Mouse (Mus musculus): ENCODE measurements around the gene Gas7. TPM values are rescaled to one million over a fixed set of nuclear protein-coding genes. Genes with fewer than 3 reads are reported as not detected.

The Gas7 gene
- polyA plus RNA-seq, 1 experiment from 2014 or later: 19.4 TPM

DNA sequence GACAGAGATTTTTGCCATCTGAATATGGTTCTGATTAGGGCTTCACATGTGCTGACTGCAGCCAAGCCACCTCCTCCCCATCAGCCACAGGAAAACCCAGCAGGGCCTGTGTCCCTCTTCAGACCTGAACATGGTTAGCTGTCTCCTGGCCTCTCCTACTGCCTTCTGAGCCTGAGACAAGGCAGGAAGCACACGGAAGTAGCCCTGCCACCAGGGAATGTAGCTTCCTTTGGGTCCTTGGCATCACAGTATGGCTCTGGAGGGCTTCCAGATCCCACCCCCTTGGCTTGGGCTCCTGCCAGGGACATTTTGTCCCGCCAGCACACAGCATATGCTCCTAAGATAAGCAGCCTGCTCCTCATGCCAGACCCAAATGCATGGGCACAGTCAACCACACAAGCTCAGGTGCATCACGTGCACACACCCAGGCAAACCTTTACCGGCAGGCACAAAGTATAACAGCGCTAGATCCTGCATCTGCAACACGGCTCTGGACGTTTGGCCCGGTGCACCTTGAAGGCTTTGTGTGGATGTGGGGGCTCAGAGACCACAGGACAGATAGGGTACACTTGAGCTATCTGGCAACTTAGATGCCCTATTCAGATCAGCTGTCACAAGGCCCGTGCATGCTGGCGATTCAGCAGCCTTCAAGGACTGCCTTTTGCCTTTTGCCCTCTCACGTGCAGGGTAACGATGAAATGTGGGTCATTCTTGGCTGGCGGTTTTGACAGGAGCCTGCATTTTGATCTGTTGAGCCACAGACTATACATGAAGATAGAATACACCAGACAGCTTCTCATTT lies 212.5 kb downstream of the Gas7 start:
- peaks cover 12% of the 10 kb centered on the region for H3K4me1 ChIP-seq (ENCODE audit: control insufficient read depth, insufficient read depth, low read length)
- no peak overlapping the region for H3K9ac ChIP-seq (ENCODE audit: low read depth, low read length)
- ATAC-seq (ENCODE audit: low read depth) (no peak), DNase-seq (ENCODE audit: low spot score) (no peak)
- no peak overlapping the region for H3K4me3 ChIP-seq (ENCODE audit: low read depth, low read length)
- H3K9me3 ChIP-seq (ENCODE audit: control insufficient read depth, low read length): no peaks in the 10 kb centered on the region
- 0 out of 2 replicates have a peak overlapping the region, but pooled peaks have one; percentile 33 for H3K27ac ChIP-seq (replicated peaks; ENCODE audit: low read depth, low read length)
- no peaks in the 10 kb centered on the region for H3K36me3 ChIP-seq (ENCODE audit: control insufficient read depth, insufficient read depth, low read length)
- WGBS: 75% methylated on average over 13 of the region's 13 CpGs
- no peaks in the 10 kb centered on the region for H3K27me3 ChIP-seq (replicated peaks; ENCODE audit: control insufficient read depth, insufficient read depth, low read length)
- H3K4me2 ChIP-seq (ENCODE audit: low read depth, low read length): no peak overlapping the region

DNA sequence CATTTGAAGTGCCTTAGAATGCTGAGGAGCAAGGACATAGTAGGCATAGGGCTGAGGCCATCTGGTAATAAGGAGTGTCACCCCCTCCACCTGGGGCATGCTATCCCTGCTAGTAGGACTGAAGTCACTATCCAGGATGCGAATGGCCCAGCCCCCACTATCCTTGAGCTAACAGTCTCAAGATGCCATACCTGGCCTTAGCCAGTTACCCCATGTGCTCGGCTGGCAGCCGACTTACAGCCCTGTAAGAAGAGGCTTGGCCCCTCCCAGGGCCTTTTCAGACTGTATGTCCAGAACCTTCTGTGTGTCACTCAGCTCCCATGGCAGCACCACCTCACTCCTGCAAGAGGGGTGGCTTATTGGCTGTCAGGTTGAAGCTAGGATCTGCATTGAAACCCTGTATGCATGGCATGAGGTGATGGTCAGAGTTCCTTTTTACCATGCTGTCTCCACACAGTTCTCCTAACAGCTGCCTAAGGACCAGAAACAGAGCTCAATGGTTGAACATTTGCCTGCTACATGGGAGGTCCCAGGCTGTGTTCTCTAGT lies 213.3 kb downstream of the Gas7 start:
- WGBS: 71% methylated on average over 3 of the region's 3 CpGs
- H3K4me2 ChIP-seq (ENCODE audit: low read depth, low read length): no peak overlapping the region
- no peaks in the 10 kb centered on the region for H3K27me3 ChIP-seq (replicated peaks; ENCODE audit: control insufficient read depth, insufficient read depth, low read length)
- no peak overlapping the region for H3K4me3 ChIP-seq (ENCODE audit: low read depth, low read length)
- H3K9ac ChIP-seq (ENCODE audit: low read depth, low read length): no peak overlapping the region
- H3K4me1 ChIP-seq (ENCODE audit: control insufficient read depth, insufficient read depth, low read length): peaks cover 12% of the 10 kb centered on the region
- no peak overlapping the region for H3K27ac ChIP-seq (replicated peaks; ENCODE audit: low read depth, low read length)
- no peaks in the 10 kb centered on the region for H3K36me3 ChIP-seq (ENCODE audit: control insufficient read depth, insufficient read depth, low read length)
- no peak for ATAC-seq (ENCODE audit: low read depth)
- H3K9me3 ChIP-seq (ENCODE audit: control insufficient read depth, low read length): no peaks in the 10 kb centered on the region
- DNase-seq (ENCODE audit: low spot score): no peak

DNA sequence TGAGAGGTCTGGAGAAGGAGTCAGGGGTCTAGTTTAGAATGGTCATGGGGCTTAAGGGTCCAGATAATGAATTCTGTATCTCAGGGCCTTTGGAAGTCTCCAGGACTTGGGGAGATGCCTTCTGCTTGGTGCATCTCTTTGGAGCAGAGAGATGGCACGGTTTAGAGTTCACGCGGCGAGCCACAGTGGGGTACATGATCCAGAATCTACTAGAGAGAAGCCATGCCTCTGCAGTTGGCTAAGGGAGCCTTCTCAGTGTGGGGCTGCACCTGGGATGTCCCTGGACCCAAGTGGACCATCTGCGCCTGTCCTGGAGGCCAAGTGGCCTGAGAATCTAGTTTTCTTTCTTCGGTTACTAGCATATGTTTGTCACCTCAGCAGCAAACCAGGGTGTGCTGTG lies 214.8 kb downstream of the Gas7 start:
- no peaks in the 10 kb centered on the region for H3K9me3 ChIP-seq (ENCODE audit: control insufficient read depth, low read length)

DNA sequence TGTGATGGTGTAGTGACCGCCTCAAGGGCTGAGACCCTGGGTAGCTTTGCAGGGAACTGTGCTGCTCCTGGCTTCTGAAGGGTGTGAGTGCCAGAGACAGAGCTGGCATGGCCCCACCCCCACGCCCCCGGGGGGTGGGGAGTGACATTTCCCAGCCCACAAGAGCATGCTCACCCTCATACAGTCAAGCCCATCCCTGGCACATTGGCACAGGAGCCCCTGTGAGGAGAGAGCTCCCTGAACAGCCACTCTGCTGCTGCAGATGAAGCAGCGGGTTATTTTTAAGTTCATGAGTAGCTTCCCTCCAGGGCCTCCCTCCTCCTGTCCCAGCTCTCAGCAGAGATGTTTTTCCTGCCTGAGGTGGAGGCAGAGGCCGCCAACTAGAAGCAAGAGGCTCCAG lies 216.9 kb downstream of the Gas7 start:
- DNase-seq (ENCODE audit: low spot score) (no peak), ATAC-seq (ENCODE audit: low read depth) (no peak)
- Histone ChIP-seq H3K27me3 (replicated peaks; ENCODE audit: control insufficient read depth, insufficient read depth, low read length) (no peaks in the 10 kb centered on the region), H3K4me3 (ENCODE audit: low read depth, low read length) (no peak overlapping the region), H3K4me2 (ENCODE audit: low read depth, low read length) (no peak overlapping the region), H3K9me3 (ENCODE audit: control insufficient read depth, low read length) (no peaks in the 10 kb centered on the region), H3K9ac (ENCODE audit: low read depth, low read length) (no peak overlapping the region), H3K4me1 (ENCODE audit: control insufficient read depth, insufficient read depth, low read length) (peaks cover 11% of the 10 kb centered on the region), H3K27ac (replicated peaks; ENCODE audit: low read depth, low read length) (no peak overlapping the region), H3K36me3 (ENCODE audit: control insufficient read depth, insufficient read depth, low read length) (no peaks in the 10 kb centered on the region)
- 71% methylated on average over 3 of the region's 5 CpGs for WGBS

More for the DNA sequence above, 214.8 kb downstream of the Gas7 start:
- Histone ChIP-seq H3K9ac (ENCODE audit: low read depth, low read length) (no peak overlapping the region), H3K4me1 (ENCODE audit: control insufficient read depth, insufficient read depth, low read length) (peaks cover 12% of the 10 kb centered on the region), H3K27me3 (replicated peaks; ENCODE audit: control insufficient read depth, insufficient read depth, low read length) (no peaks in the 10 kb centered on the region), H3K27ac (replicated peaks; ENCODE audit: low read depth, low read length) (no peak overlapping the region), H3K36me3 (ENCODE audit: control insufficient read depth, insufficient read depth, low read length) (no peaks in the 10 kb centered on the region), H3K4me2 (ENCODE audit: low read depth, low read length) (no peak overlapping the region), H3K4me3 (ENCODE audit: low read depth, low read length) (no peak overlapping the region)
- no peak for ATAC-seq (ENCODE audit: low read depth)
- 99% methylated on average over 6 of the region's 6 CpGs for WGBS
- DNase-seq (ENCODE audit: low spot score): no peak

DNA sequence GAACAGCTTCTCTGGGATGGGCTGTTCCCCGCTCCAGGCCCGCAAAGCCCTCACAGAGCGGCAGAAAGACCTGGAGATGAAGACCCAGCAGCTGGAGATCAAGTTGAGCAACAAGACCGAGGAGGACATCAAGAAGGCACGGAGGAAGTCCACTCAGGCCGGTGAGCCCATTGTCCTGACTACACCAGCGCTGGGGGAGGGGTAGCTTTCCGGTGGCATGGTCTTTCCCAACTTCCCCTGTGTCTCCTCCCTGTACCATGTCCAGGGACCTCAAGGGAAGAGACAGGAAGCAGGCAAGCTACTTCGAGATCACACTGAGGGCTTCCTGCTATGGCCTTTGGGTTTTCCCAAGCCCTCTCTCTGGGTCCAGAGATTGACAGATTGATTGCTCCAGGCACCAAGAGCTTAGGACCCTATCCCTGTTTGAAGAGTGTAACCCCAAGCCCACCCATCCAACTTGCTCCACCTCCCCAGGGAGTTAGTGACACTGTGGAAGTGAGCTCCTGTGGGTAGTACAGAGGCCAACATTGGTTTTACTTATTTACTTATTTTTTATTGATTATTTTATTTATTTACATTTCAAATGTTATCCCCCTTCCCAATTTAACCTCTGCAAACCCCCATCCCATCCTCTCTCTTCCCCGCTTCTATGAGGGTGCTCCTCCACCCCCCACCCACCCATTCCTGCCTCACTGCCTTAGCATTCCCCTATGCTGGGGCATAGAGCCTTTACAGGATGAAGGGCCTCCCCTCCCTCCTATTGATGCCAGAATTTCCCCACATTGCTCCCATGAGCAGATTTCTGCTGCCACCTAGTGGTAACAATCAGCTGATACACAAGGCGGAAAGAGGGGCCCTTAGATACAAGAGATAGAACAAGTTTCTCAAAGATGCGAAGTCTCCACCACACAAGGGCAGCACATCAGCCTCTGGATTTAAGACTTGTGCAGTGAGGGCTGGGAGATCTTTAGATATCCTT lies 220.6 kb downstream of the Gas7 start:
- H3K4me2 ChIP-seq (ENCODE audit: low read depth, low read length): no peak overlapping the region
- WGBS: 59% methylated on average over 9 of the region's 12 CpGs
- DNase-seq (ENCODE audit: low spot score): peak; percentile 87
- H3K27me3 ChIP-seq (replicated peaks; ENCODE audit: control insufficient read depth, insufficient read depth, low read length): no peaks in the 10 kb centered on the region
- H3K4me1 ChIP-seq (ENCODE audit: control insufficient read depth, insufficient read depth, low read length): peaks cover 4% of the 10 kb centered on the region; the same call in 1 of the 2 replicates
- H3K4me3 ChIP-seq (ENCODE audit: low read depth, low read length): no peak overlapping the region
- peak; percentile 63; the same call in 1 of the 2 replicates for ATAC-seq (ENCODE audit: low read depth)
- no peaks in the 10 kb centered on the region for H3K9me3 ChIP-seq (ENCODE audit: control insufficient read depth, low read length)
- no peaks in the 10 kb centered on the region for H3K36me3 ChIP-seq (ENCODE audit: control insufficient read depth, insufficient read depth, low read length)
- H3K9ac ChIP-seq (ENCODE audit: low read depth, low read length): no peak overlapping the region
- H3K27ac ChIP-seq (replicated peaks; ENCODE audit: low read depth, low read length): no peak overlapping the region

DNA sequence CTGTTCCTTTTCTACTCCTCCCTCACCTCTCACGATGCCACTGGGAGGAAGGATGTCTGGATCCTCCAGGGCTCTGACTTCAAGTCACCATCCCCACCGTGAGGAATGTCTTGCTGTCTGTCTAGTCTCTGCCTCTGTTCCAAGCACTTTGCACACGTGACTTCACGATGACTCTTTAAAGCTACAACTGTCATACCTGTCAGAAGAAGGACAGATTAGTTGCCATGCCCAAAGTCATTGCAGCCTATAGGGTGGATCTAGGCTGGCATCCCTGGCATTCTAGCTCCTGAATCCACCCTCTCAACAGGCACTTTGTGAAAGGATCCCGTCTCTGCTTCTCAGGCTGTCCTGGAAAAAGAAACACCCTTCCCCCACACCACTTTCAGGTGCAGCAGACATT lies 224.1 kb downstream of the Gas7 start:
- Histone ChIP-seq H3K9ac (ENCODE audit: low read depth, low read length) (no peak overlapping the region), H3K4me2 (ENCODE audit: low read depth, low read length) (no peak overlapping the region), H3K27ac (replicated peaks; ENCODE audit: low read depth, low read length) (no peak overlapping the region), H3K36me3 (ENCODE audit: control insufficient read depth, insufficient read depth, low read length) (no peaks in the 10 kb centered on the region), H3K27me3 (replicated peaks; ENCODE audit: control insufficient read depth, insufficient read depth, low read length) (no peaks in the 10 kb centered on the region), H3K4me3 (ENCODE audit: low read depth, low read length) (no peak overlapping the region), H3K4me1 (ENCODE audit: control insufficient read depth, insufficient read depth, low read length) (no peaks in the 10 kb centered on the region), H3K9me3 (ENCODE audit: control insufficient read depth, low read length) (no peaks in the 10 kb centered on the region)
- WGBS: 60% methylated on average over 5 of the region's 5 CpGs
- DNase-seq (ENCODE audit: low spot score): no peak
- no peak for ATAC-seq (ENCODE audit: low read depth)

DNA sequence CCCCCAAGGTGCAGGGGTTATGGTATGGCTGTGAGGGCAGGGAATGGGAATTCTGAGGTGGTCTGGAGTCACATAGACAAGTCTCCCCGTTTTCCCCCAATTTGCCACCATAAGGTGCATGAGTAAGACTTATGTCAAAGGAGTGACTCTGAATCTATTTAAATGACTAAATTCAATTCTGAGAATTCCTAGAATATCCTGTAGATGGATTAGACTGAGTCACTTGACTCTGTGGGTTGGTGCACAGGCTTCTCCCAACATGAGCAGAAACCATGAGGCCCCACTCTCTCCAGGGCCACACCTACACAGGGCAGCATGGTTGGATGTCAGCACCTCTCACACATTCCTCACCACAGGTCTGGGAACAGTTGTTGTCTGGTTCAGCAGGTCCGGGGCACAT lies 224.7 kb downstream of the Gas7 start:
- Histone ChIP-seq H3K27ac (replicated peaks; ENCODE audit: low read depth, low read length) (no peak overlapping the region), H3K9me3 (ENCODE audit: control insufficient read depth, low read length) (no peaks in the 10 kb centered on the region), H3K4me1 (ENCODE audit: control insufficient read depth, insufficient read depth, low read length) (no peaks in the 10 kb centered on the region), H3K36me3 (ENCODE audit: control insufficient read depth, insufficient read depth, low read length) (no peaks in the 10 kb centered on the region), H3K4me2 (ENCODE audit: low read depth, low read length) (no peak overlapping the region), H3K27me3 (replicated peaks; ENCODE audit: control insufficient read depth, insufficient read depth, low read length) (no peaks in the 10 kb centered on the region), H3K9ac (ENCODE audit: low read depth, low read length) (no peak overlapping the region), H3K4me3 (ENCODE audit: low read depth, low read length) (no peak overlapping the region)
- no peak for ATAC-seq (ENCODE audit: low read depth)
- DNase-seq (ENCODE audit: low spot score): no peak
- 85% methylated on average over 2 of the region's 2 CpGs for WGBS

DNA sequence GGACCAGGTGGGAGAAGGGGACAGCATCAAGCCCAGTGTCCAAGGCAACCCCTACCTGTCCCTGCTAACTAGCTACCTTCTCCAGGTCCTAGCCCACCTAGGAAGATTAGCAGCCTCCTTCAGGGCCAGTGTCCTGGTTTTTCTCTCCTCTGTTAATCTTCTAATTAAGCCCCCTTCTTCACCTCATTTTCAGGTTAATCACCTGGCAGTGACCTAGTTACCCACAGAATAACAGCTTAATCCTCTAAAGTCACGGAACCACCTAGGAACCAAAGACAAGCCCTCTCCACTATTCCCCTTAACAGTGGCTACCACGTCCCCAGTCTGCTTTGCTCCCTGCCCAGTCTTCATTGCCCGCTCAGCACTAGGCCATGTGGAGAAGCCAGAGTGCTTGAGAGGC lies 226.6 kb downstream of the Gas7 start:
- no peak overlapping the region for H3K27ac ChIP-seq (replicated peaks; ENCODE audit: low read depth, low read length)
- no peak overlapping the region for H3K4me3 ChIP-seq (ENCODE audit: low read depth, low read length)
- H3K9ac ChIP-seq (ENCODE audit: low read depth, low read length): no peak overlapping the region
- H3K9me3 ChIP-seq (ENCODE audit: control insufficient read depth, low read length): no peaks in the 10 kb centered on the region
- no peaks in the 10 kb centered on the region for H3K27me3 ChIP-seq (replicated peaks; ENCODE audit: control insufficient read depth, insufficient read depth, low read length)
- no peak for DNase-seq (ENCODE audit: low spot score)
- H3K4me2 ChIP-seq (ENCODE audit: low read depth, low read length): no peak overlapping the region
- H3K36me3 ChIP-seq (ENCODE audit: control insufficient read depth, insufficient read depth, low read length): no peaks in the 10 kb centered on the region
- H3K4me1 ChIP-seq (ENCODE audit: control insufficient read depth, insufficient read depth, low read length): no peaks in the 10 kb centered on the region
- ATAC-seq (ENCODE audit: low read depth): no peak
- 83% methylated on average over 3 of the region's 3 CpGs for WGBS

Measured in embryonic facial prominence, embryonic 14.5 days (tissue).